Mouse (Mus musculus) G1E (cell line): ENCODE results near the gene Nlrc5.

ENCODE experiments used
- CTCF ChIP-seq: IDR thresholded peaks from 2 replicates; pipeline ENCODE4 v1.5.1; 2012; ENCODE audit warnings: low read depth, low read length, inconsistent platforms, mixed read lengths
- GATA1 ChIP-seq: IDR thresholded peaks from 2 replicates; pipeline ENCODE4 v1.6.1; 2012; ENCODE audit warnings: borderline replicate concordance, low read length, inconsistent platforms, mixed read lengths
- GATA2 ChIP-seq: IDR thresholded peaks from 2 replicates; pipeline ENCODE4 v1.6.1; 2012; ENCODE audit warnings: low read depth, low read length, inconsistent platforms, borderline replicate concordance
- POLR2AphosphoS5 ChIP-seq: IDR thresholded peaks from 2 replicates; pipeline ENCODE4 v1.6.1; 2012; ENCODE audit warnings: low read depth, low read length, inconsistent platforms; ENCODE audit not compliant: insufficient replicate concordance

DNA sequence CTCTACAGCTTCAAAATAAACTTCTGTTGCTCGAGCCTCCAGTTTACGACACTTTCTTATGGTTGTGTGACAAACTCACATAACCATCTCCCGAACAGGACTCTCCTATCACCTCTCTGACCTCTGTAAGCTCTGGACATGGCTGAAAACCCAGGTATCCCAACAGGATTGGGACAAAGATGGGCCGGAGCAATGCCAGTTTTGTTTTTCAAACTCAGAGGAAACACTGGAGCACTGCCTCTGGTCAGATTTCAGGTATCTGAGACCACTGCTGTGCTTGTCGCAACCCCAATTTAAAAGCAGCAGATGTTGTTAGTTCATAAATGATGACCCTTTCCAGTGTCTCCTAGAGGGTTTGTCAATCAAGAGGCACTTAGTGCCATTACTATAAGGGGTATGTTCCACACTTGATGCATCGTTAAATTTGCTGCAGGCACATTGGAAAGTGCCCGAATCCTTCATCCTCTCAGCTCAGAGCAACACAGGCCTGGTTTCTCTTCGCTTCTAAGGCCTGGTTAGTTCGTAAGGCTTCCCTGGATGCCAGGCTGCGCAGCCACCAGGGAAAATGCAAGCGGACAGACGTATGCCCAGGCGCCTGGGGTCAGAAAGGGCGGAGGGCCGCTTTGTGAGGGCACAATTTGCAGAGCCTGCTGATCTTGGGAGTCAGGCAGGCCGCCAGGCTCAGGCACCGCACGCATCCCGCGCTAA is 48.5 kb upstream of the Nlrc5 start:
- TF ChIP-seq CTCF (no peak), GATA1 (no peak), GATA2 (no peak), POLR2AphosphoS5 (no peak)
